Mouse (Mus musculus): ENCODE data around the gene Lrpprc. TPM values are rescaled to one million over a fixed set of nuclear protein-coding genes. Genes with fewer than 3 reads are reported as not detected.

The Lrpprc gene
- polyA plus RNA-seq, 1 experiment from 2014 or later: 42.0 TPM

DNA sequence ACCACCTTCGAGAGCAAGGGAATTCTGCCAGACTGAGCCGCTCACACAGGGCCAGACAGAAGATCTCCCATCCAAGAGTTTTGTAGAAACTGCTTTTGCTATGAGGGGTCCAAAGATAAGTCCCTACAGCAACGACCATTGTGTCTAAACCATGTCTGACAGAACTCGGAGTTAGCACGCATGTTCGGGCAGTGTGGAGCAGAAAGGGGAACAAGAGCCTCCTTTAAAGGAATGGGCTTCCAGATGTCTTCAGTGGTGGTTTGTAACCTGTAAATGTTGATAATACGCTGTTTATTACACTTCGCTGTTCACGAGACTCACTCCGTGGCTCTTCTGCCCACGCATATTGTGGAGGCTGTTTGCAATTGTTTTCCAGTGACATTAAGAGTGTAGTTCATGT, 113.0 kb downstream of the Lrpprc start:
- Histone ChIP-seq H3K36me3 (no peaks in the 10 kb centered on the region), H3K4me3 (no peak overlapping the region), H3K9ac (no peak overlapping the region), H3K9me3 (no peaks in the 10 kb centered on the region), H3K4me2 (no peak overlapping the region), H3K27ac (no peak overlapping the region), H3K4me1 (replicated peaks) (peaks cover 8% of the 10 kb centered on the region), H3K27me3 (peaks cover 35% of the 10 kb centered on the region)
- 94% methylated on average over 11 of the region's 11 CpGs for WGBS
- no peak for ATAC-seq (ENCODE audit: low FRiP score)

DNA sequence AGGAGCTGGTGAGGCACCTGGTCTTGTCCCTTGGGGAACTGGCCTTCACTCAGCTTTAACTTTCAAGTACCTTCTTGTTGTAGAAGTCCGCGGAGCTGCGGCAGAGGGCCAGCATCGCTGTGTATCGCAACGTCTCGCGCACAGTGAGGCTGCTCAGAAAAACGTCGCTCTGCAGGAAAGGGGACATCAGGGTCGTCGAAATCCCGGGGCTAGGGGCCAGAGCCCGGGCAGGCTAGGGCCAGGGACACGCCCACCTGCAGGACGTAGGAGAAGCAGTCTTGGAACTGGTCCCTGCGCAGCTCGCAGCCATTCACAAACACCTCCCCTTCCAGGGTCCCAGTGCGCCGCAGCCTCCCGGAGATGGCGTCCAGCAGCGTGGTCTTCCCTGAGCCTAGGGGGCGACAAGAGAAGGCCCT, 114.6 kb downstream of the Lrpprc start, which contains the start of gene Abcg8:
TSS of gene Abcg8 (plus strand) at position 352 of the 416 bp plus-strand sequence.
- H3K36me3 ChIP-seq: no peaks in the 10 kb centered on the region
- H3K4me2 ChIP-seq: peak within 1 kb of the TSS; percentile 62
- peaks cover 8% of the 10 kb centered on the region for H3K4me1 ChIP-seq (replicated peaks)
- 0 out of 2 replicates have a peak, but pooled peaks have one; percentile 7 for ATAC-seq (ENCODE audit: low FRiP score)
- H3K9ac ChIP-seq: peak within 1 kb of the TSS; percentile 63; the same call in 1 of the 2 replicates
- 1% methylated on average over 24 of the region's 24 CpGs for WGBS
- no peaks in the 10 kb centered on the region for H3K9me3 ChIP-seq
- peaks cover 35% of the 10 kb centered on the region for H3K27me3 ChIP-seq
- H3K27ac ChIP-seq: no peak within 1 kb of the TSS
- peak within 1 kb of the TSS; percentile 37 for H3K4me3 ChIP-seq

DNA sequence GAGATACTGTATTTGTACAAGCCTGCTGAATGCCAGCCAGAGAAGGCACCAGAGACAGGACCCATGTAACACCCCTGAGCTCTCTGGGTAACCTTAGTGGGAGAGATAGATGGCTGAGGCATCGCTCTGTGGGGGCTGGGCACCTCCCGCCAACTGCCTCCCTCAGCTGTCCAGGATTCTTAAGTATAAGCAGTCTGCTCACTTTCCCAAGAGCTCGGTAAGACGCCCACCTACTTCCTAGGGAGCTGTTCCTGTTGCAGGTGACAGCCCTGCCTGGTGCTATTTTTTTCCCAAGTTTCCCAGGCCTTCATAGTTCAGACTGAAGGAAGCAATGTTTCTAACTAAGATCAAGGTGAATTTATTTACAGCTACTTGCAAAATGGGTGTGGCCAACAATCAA, 115.4 kb downstream of the Lrpprc start:
- Histone ChIP-seq H3K4me2 (no peak overlapping the region), H3K27ac (no peak overlapping the region), H3K9ac (no peak overlapping the region), H3K27me3 (peaks cover 35% of the 10 kb centered on the region), H3K9me3 (no peaks in the 10 kb centered on the region), H3K36me3 (no peaks in the 10 kb centered on the region), H3K4me3 (no peak overlapping the region), H3K4me1 (replicated peaks) (peaks cover 8% of the 10 kb centered on the region)
- WGBS: 68% methylated on average over 4 of the region's 4 CpGs
- no peak for ATAC-seq (ENCODE audit: low FRiP score)

DNA sequence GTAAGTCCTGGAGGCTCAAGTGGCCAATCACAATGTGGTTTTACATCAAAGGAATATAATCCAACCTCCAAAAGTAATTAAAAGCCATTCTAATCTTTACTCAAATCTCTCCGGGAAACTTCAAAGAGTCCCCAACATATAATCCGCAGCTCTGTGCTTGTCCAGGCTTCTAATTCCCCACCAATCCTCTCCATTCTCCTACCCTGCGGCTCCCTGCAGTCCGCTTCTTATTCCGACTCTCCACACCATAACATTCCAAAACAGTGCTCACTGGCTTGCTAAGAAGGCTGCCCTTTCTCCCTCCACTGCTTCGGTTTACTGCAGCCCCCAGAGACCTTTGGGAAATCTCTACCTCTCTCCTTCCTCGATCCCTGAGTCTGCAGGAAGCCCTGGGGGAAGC, 116.5 kb downstream of the Lrpprc start:
- H3K27ac ChIP-seq: no peak overlapping the region
- H3K9ac ChIP-seq: no peak overlapping the region
- ATAC-seq (ENCODE audit: low FRiP score): no peak
- peaks cover 8% of the 10 kb centered on the region for H3K4me1 ChIP-seq (replicated peaks)
- peaks cover 35% of the 10 kb centered on the region for H3K27me3 ChIP-seq
- WGBS: 33% methylated on average over 7 of the region's 7 CpGs
- H3K4me3 ChIP-seq: no peak overlapping the region
- H3K9me3 ChIP-seq: no peaks in the 10 kb centered on the region
- no peak overlapping the region for H3K4me2 ChIP-seq
- H3K36me3 ChIP-seq: no peaks in the 10 kb centered on the region

DNA sequence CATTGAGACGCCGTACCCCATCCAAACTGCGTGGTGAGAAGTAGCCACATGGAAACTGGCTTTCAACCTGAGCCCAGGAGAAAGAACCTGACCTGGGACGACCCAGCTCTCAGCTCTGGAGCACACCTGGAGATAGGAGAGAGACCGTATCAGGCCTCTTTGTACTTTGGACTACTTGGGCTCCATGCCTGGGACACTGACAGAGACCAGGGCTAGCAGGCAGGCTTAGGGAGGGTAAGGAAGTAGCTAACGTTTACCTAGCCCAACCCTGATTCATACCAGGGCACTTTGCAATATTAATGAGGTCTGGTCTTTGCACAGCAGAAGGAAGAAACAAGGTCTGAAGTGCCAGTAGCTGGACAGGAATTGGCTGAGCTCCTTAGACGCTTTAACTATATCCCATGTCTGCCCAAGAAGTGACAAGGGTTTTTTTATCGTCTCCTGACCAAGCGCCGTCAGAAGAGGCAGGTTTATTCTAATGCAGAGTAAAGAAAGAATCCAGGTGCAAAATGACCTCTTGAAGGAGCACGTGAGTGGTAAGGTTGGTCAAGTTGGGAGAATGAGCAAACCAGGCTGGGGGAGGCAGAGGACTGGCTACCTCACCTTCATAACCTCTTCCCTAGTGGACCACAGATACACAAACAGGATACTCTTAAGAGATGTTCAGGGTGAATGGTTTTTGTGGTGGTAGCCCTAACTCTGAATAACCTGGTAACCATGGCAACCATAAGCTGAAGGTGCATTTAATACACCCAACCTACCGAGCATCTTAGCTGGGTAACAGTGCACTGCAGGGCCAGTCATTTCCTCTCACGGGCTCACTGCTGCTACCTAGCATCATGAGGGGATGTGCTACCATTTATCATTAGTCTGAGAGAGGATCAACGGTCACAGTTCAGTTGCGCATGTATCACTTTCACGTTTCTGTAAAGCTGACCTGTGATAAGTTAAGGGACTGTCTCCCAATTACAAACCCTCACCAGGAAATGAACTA, 117.9 kb downstream of the Lrpprc start:
- Histone ChIP-seq H3K4me2 (no peak overlapping the region), H3K4me1 (replicated peaks) (peaks cover 8% of the 10 kb centered on the region), H3K27ac (no peak overlapping the region), H3K36me3 (no peaks in the 10 kb centered on the region), H3K4me3 (no peak overlapping the region), H3K9ac (no peak overlapping the region), H3K9me3 (no peaks in the 10 kb centered on the region), H3K27me3 (peaks cover 36% of the 10 kb centered on the region)
- ATAC-seq (ENCODE audit: low FRiP score): no peak
- WGBS: 77% methylated on average over 16 of the region's 16 CpGs

DNA sequence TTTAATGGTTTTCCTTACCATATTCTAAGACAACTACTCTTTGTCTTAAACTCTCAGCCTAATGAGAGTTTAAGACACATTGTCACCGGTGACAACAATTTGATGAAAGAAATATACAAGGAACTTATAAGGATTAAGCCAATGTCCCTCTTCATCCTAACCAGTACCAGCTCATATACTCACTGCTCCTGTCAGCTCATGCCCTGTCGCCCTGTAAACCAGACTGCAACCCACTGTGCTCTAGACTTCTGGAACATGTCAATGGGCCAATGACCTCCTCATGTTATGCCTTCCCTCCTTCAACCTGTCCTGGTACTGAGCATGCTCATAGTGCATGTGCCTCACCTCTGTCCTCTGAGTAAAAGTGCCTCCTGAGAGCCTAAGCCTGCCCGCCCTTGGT, 122.7 kb downstream of the Lrpprc start:
- no peak for ATAC-seq (ENCODE audit: low FRiP score)
- Histone ChIP-seq H3K36me3 (no peaks in the 10 kb centered on the region), H3K9me3 (no peaks in the 10 kb centered on the region), H3K4me2 (no peak overlapping the region), H3K27ac (no peak overlapping the region), H3K4me3 (no peak overlapping the region), H3K4me1 (replicated peaks) (peaks cover 5% of the 10 kb centered on the region; the same call in 1 of the 2 replicates), H3K9ac (no peak overlapping the region), H3K27me3 (0 out of 2 replicates have a peak, but pooled peaks cover 3% of the 10 kb centered on the region)
- 96% methylated on average over 3 of the region's 3 CpGs for WGBS

DNA sequence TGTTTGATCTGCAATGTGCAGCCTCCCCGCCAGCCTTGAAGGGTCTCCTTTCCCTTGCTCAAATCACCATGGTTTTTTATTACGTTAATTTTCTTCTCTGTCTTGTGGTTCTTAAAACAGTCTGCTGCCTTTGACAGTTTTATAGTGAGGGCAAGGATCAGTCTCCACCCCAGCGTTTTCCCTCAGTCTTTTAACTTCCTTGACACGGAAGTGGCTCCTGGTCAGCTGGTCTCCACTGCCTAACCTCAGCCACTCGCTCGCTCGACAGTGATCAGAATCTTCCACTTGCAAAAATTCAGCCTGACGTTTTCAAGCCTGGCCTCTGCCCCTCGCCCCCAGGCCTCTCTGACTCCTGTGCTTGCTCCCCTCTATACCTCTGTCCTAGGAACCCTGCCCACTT, 124.9 kb downstream of the Lrpprc start:
- WGBS: 46% methylated on average over 9 of the region's 9 CpGs
- ATAC-seq (ENCODE audit: low FRiP score): no peak
- no peak overlapping the region for H3K9ac ChIP-seq
- H3K4me1 ChIP-seq (replicated peaks): peaks cover 5% of the 10 kb centered on the region; the same call in 1 of the 2 replicates
- no peaks in the 10 kb centered on the region for H3K9me3 ChIP-seq
- H3K4me3 ChIP-seq: no peak overlapping the region
- no peaks in the 10 kb centered on the region for H3K36me3 ChIP-seq
- 0 out of 2 replicates have a peak, but pooled peaks cover 3% of the 10 kb centered on the region for H3K27me3 ChIP-seq
- no peak overlapping the region for H3K4me2 ChIP-seq
- no peak overlapping the region for H3K27ac ChIP-seq

DNA sequence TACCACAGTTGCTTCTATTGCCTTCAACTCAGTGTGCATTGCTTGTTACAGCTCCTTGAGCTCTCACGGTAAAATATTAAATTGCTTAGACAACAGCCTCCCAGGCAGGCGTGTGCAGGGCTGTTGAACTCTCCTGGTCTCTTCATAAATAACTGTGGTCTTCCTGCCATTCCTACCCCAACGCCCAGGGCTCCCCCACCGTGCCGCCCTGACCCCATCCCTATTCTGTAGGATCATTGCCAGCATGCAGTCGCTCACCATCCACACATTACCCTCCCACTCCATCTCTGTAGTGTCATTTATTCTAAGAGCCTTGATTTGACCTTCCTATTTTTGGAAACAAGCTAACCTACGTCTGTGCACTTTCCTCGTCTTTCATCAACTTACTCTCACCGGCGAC, 125.5 kb downstream of the Lrpprc start:
- Histone ChIP-seq H3K36me3 (no peaks in the 10 kb centered on the region), H3K9ac (no peak overlapping the region), H3K9me3 (no peaks in the 10 kb centered on the region), H3K4me1 (replicated peaks) (peaks cover 5% of the 10 kb centered on the region; the same call in 1 of the 2 replicates), H3K4me3 (no peak overlapping the region), H3K4me2 (no peak overlapping the region), H3K27me3 (0 out of 2 replicates have a peak, but pooled peaks cover 3% of the 10 kb centered on the region), H3K27ac (no peak overlapping the region)
- WGBS: 44% methylated on average over 10 of the region's 10 CpGs
- ATAC-seq (ENCODE audit: low FRiP score): no peak

DNA sequence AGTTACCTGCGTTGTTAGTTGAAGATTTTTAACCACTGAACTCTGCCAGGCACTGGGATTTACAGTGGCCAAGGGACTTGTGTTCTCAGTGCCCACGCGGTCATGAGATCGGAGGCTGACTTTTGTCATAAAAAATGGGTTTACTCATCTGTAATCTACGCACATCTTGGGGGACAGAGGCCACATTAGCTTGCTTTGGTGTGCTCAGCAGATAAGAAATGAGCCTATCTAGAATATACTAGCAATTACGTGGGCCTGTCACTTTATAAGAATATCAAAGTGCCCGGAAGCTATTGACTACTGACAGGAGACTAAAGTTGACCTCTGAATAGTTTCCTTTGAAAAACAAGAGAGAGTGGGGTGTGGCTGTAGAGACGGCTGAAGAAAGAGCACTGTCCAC, 131.6 kb downstream of the Lrpprc start:
- Histone ChIP-seq H3K36me3 (no peaks in the 10 kb centered on the region), H3K27ac (no peak overlapping the region), H3K4me2 (no peak overlapping the region), H3K9me3 (no peaks in the 10 kb centered on the region), H3K4me3 (no peak overlapping the region), H3K4me1 (replicated peaks) (peaks cover 33% of the 10 kb centered on the region), H3K9ac (no peak overlapping the region), H3K27me3 (no peaks in the 10 kb centered on the region)
- 66% methylated on average over 8 of the region's 8 CpGs for WGBS
- ATAC-seq (ENCODE audit: low FRiP score): no peak

DNA sequence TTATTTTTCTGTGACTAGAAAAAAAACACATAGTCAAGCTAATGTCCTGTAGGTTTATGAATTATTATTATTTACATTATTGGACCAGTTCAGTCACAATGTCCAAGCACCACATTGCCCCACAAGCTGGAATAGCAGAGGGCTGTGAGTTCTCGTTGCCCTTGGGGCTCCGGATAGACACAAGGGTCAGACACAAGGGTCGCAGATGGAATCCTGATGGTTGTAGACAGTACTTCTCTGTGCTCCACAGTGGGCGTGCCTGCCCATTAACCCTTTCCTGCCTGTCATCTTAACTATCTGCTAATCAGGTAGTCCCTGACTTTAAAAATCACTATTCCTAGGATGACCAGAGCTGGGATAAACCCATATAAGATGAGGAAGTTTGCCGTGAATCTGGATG, 132.4 kb downstream of the Lrpprc start:
- WGBS: 34% methylated on average over 5 of the region's 5 CpGs
- H3K4me1 ChIP-seq (replicated peaks): peaks cover 33% of the 10 kb centered on the region
- no peaks in the 10 kb centered on the region for H3K9me3 ChIP-seq
- no peaks in the 10 kb centered on the region for H3K27me3 ChIP-seq
- no peak for ATAC-seq (ENCODE audit: low FRiP score)
- H3K36me3 ChIP-seq: peaks cover 2% of the 10 kb centered on the region; the same call in 1 of the 2 replicates
- H3K27ac ChIP-seq: no peak overlapping the region
- H3K9ac ChIP-seq: no peak overlapping the region
- no peak overlapping the region for H3K4me3 ChIP-seq
- no peak overlapping the region for H3K4me2 ChIP-seq

DNA sequence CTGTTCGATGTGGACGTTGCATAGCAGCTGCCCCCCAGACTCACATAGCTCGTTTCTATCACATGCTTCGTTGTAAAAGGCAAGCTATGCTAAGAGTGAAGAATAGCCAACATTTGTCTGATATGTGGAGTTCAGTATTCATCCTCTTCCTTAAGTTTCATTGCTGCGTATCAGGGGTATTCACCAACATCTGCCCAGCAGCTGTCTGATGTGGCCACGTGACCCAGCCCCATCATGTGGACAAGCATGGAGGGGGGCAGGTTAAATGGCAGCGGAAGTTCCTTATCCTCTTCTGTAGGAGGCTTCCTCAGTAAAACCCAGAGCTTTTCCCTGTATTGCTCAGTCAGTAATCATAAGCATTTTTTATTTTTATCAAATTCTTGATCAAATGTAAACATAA, 132.8 kb downstream of the Lrpprc start:
- 69% methylated on average over 7 of the region's 7 CpGs for WGBS
- ATAC-seq (ENCODE audit: low FRiP score): no peak
- Histone ChIP-seq H3K9me3 (no peaks in the 10 kb centered on the region), H3K27me3 (no peaks in the 10 kb centered on the region), H3K9ac (no peak overlapping the region), H3K4me3 (no peak overlapping the region), H3K4me1 (replicated peaks) (peaks cover 33% of the 10 kb centered on the region), H3K36me3 (peaks cover 4% of the 10 kb centered on the region; the same call in 1 of the 2 replicates), H3K27ac (peak overlapping the region; percentile 81; the same call in 1 of the 2 replicates), H3K4me2 (no peak overlapping the region)

DNA sequence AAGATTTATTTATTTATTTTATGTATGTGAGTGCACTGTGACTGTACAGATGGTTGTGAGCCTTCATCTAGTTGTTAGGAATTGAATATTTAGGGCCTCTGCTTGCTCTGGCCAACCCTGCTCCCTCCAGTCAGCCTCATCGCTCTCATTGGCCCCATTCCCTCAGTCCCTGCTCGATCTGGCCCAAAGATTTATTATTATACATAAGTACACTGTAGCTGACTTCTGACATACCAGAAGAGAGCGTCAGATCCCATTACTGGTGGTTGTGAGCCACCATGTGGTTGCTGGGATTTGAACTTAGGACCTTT, 133.2 kb downstream of the Lrpprc start:
- no peak overlapping the region for H3K4me2 ChIP-seq

More for the DNA sequence above, 133.2 kb downstream of the Lrpprc start:
- Histone ChIP-seq H3K36me3 (peaks cover 4% of the 10 kb centered on the region; the same call in 1 of the 2 replicates), H3K4me1 (replicated peaks) (peaks cover 33% of the 10 kb centered on the region), H3K9ac (no peak overlapping the region), H3K9me3 (no peaks in the 10 kb centered on the region), H3K4me3 (no peak overlapping the region), H3K27me3 (no peaks in the 10 kb centered on the region), H3K27ac (peak overlapping the region; percentile 81; the same call in 1 of the 2 replicates)
- 63% methylated on average over 3 of the region's 3 CpGs for WGBS
- ATAC-seq (ENCODE audit: low FRiP score): peak; percentile 57; the same call in 1 of the 2 replicates
